Mouse (Mus musculus) CD8-positive naive resting alpha-beta T cell, adult 57 days (primary cell): ENCODE results near the gene Gm9268. TPM values are rescaled to one million over a fixed set of nuclear protein-coding genes. Genes with fewer than 3 reads are reported as not detected.

Experiments used
- total RNA-seq: library from RNA; stranded (reverse); gene quantifications from one replicate; pipeline ENCODE4 v1.2.4, GENCODE M21; 2023

Gene Gm9268
- not detected for total RNA-seq

DNA sequence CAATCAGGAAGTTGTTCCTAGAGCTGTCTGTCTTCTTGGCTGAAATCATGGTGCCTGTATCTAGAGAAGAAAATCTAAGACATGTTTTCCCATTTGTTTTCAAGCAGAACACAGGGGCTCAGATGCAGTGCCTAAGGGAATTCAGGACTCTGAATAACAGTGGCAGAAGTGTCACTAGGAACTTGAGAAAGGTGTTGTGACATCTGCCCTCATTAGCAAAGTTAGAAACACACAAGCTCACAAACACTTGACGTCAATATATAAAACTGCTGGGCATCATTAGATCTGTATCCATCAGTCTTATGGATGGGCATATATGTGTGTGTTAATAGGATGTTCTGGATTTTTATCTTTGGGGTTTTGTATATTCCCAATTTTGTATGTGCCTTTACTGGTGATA lies at the start of gene Gm9268:
Gm9268 (plus strand) TSS at position 301 of the 400 bp plus-strand sequence.

Other genes with a start within 250 kb of the Gm9268 start
- not detected for gene Vmn2r62, start 225.2 kb upstream of the Gm9268 start, total RNA-seq
- not detected for gene Gm2381, start 151.5 kb upstream of the Gm9268 start, total RNA-seq
- not detected for gene Vmn2r63, start 84.9 kb upstream of the Gm9268 start, total RNA-seq
- gene Zfp936, start 95.5 kb downstream of the Gm9268 start, total RNA-seq, result not detected